Comparison of ENCODE assay signal across 9 mouse cellular contexts in the genomic region with DNA sequence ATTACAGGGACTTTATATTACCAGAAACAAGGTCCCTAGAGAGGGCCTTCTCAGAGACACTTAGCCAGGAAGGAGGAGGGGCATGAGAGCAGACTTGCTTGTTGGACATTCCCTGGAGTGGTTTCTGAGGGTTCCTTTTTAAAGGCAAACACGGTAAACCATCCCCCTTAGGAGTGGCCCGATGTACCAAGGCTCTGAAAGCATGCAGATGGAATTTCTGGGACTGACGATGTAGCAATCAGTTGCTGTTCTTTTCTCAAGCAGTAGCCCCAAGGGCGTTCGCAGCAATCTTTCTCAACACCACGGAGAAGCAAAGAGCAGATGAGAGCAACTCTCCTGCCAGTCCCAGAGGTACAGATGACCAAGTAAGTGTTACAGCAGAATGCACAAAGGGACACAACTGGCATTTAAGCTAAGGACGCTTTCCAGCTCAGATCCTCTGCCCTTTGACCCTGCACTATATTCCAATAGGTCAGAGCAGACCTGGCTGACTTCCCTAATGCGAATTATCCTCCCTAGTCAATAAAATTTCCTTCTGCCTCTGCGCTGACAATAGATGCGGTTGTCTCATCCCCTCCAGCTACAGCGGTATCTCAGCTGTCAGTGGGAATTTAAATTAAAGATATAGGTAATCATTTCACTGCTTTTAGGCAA.
DNase-seq lines count a peak whose midpoint lies in the region; ATAC-seq and TF ChIP-seq lines count a peak whose summit lies in the region.
"Had no signal": no experiment of that assay in that cellular context is flagged by ENCODE, and none has a peak within 500 bp of the region (broad histone marks: within the 10 kb centered on the region; RNA-seq: fewer than 3 reads in every experiment).

No protein-coding gene starts in this region.

- H3K36me3 ChIP-seq in stomach, embryonic 16.5 days (ENCODE audit: control insufficient read depth, insufficient read depth, low read length): no peaks in the 10 kb centered on the region
- H3K36me3 ChIP-seq in stomach, postnatal 0 days (ENCODE audit: control insufficient read depth, insufficient read depth, low read length): no peaks in the 10 kb centered on the region
- H3K36me3 ChIP-seq in heart, embryonic 12.5 days: no peaks in the 10 kb centered on the region
- H3K36me3 ChIP-seq: heart, embryonic 13.5 days had no signal

- WGBS in stomach, embryonic 16.5 days: 55% methylated on average over 11 of the region's 11 CpGs
- 55% methylated on average over 11 of the region's 11 CpGs for WGBS in stomach, postnatal 0 days
- WGBS in heart, embryonic 12.5 days: 50% methylated on average over 11 of the region's 11 CpGs

- no peaks in the 10 kb centered on the region for H3K27me3 ChIP-seq in stomach, embryonic 16.5 days (ENCODE audit: control insufficient read depth, insufficient read depth, low read length)
- H3K27me3 ChIP-seq in stomach, postnatal 0 days (ENCODE audit: control insufficient read depth, insufficient read depth, low read length): no peaks in the 10 kb centered on the region
- H3K27me3 ChIP-seq in heart, embryonic 12.5 days (replicated peaks): no peaks in the 10 kb centered on the region
- H3K27me3 ChIP-seq: heart, embryonic 13.5 days had no signal

- no peak for TF ChIP-seq CTCF in stomach, postnatal 0 days (IDR thresholded peaks at IDR 0.05; ENCODE audit: low read depth)

- H3K9ac ChIP-seq in stomach, embryonic 16.5 days (ENCODE audit: low read length): no peak overlapping the region
- H3K9ac ChIP-seq in stomach, postnatal 0 days (ENCODE audit: low read length): no peak overlapping the region
- no peak overlapping the region for H3K9ac ChIP-seq in heart, embryonic 12.5 days
- H3K9ac ChIP-seq: heart, embryonic 13.5 days had no signal

- no peak for DNase-seq in stomach, postnatal 0 days (ENCODE audit: low spot score)
- peak; percentile 43 for DNase-seq in lung, postnatal 25 days (ENCODE audit: low spot score)
- no peak for DNase-seq in urinary bladder, adult 18-20 months (ENCODE audit: low spot score in 2 of 2)
- DNase-seq: cerebellum, adult 2 months had no signal

- no peak overlapping the region for H3K4me3 ChIP-seq in stomach, embryonic 16.5 days (replicated peaks; ENCODE audit: low read length)
- H3K4me3 ChIP-seq in stomach, postnatal 0 days (ENCODE audit: low read depth, low read length): no peak overlapping the region
- no peak overlapping the region for H3K4me3 ChIP-seq in heart, embryonic 12.5 days
- H3K4me3 ChIP-seq: heart, embryonic 13.5 days had no signal

- no peaks in the 10 kb centered on the region for H3K9me3 ChIP-seq in stomach, embryonic 16.5 days (replicated peaks; ENCODE audit: control insufficient read depth, low read length)
- H3K9me3 ChIP-seq in stomach, postnatal 0 days (ENCODE audit: control insufficient read depth, low read length): no peaks in the 10 kb centered on the region
- no peaks in the 10 kb centered on the region for H3K9me3 ChIP-seq in heart, embryonic 12.5 days (replicated peaks)
- H3K9me3 ChIP-seq: heart, embryonic 13.5 days had no signal

- no peaks in the 10 kb centered on the region for H3K4me1 ChIP-seq in stomach, embryonic 16.5 days (ENCODE audit: control insufficient read depth, insufficient read depth, low read length)
- H3K4me1 ChIP-seq in stomach, postnatal 0 days (replicated peaks; ENCODE audit: control insufficient read depth, insufficient read depth): no peaks in the 10 kb centered on the region
- peaks cover 12% of the 10 kb centered on the region for H3K4me1 ChIP-seq in heart, embryonic 12.5 days (replicated peaks)

- 0 out of 2 replicates have a peak overlapping the region, but pooled peaks have one; percentile 27 for H3K27ac ChIP-seq in stomach, embryonic 16.5 days (ENCODE audit: low read length)
- no peak overlapping the region for H3K27ac ChIP-seq in stomach, postnatal 0 days (replicated peaks)
- H3K27ac ChIP-seq in heart, embryonic 12.5 days (ENCODE audit: poor library complexity, severe bottlenecking): no peak overlapping the region
- H3K27ac ChIP-seq: heart, embryonic 13.5 days had no signal

- ATAC-seq in stomach, embryonic 16.5 days (ENCODE audit: insufficient read depth, low FRiP score): no peak
- no peak for ATAC-seq in stomach, postnatal 0 days (ENCODE audit: low FRiP score, low TSS enrichment)
- peak; percentile 36; the same call in 1 of the 2 replicates for ATAC-seq in heart, embryonic 12.5 days (ENCODE audit: insufficient number of reproducible peaks, low FRiP score)
- ATAC-seq in erythroid progenitor cell, adult 5-6 weeks (replicated peaks; ENCODE audit: low FRiP score, poor library complexity, severe bottlenecking): no peak
- no peak for ATAC-seq in megakaryocyte-erythroid progenitor cell, adult 5-6 weeks (replicated peaks; ENCODE audit: low FRiP score, low TSS enrichment, poor library complexity, severe bottlenecking)

- no peak for TF ChIP-seq EP300 in stomach, postnatal 0 days (optimal IDR thresholded peaks at IDR 0.05)

- no peak overlapping the region for H3K4me2 ChIP-seq in stomach, embryonic 16.5 days (ENCODE audit: low read depth, low read length)
- no peak overlapping the region for H3K4me2 ChIP-seq in stomach, postnatal 0 days (replicated peaks; ENCODE audit: low read depth)
- no peak overlapping the region for H3K4me2 ChIP-seq in heart, embryonic 12.5 days
- H3K4me2 ChIP-seq: heart, embryonic 13.5 days had no signal
